Mouse (Mus musculus) embryonic stem cell, embryonic (primary cell): ENCODE results near the gene Vmn1r77.
"Not testable (repeated sequence)": the region's sequence is repeated elsewhere in the genome, so short reads cannot be mapped to it uniquely, and the experiment has no call there.

Source experiments
- CTCF ChIA-PET, 4 experiments: fragments of 300-600 bp in 2 of 4; fragments of 350-600 bp in 2 of 4; sonication (Branson Sonifier 250); formaldehyde crosslinking; loops; one replicate each; lab custom pipeline; 2022; ENCODE audit warnings: inconsistent platforms in 2 of 4; lab: Charles Lee
- POLR2A ChIA-PET, 4 experiments: fragments of 300-600 bp in 2 of 4; fragments of 350-600 bp in 2 of 4; sonication (Branson Sonifier 250); formaldehyde crosslinking; loops; one replicate each; lab custom pipeline; 2022; ENCODE audit warnings: antibody characterized with exemption in 4 of 4, inconsistent platforms in 1 of 4; lab: Charles Lee

Vmn1r77 gene

GRCm38 (mm10) chr7:12036452-12036851 is at the start of gene Vmn1r77:
Gene Vmn1r77 (plus strand): TSS chr7:12036752.
- POLR2A ChIA-PET, CTCF ChIA-PET: not testable (repeated sequence)

- POLR2A ChIA-PET, CTCF ChIA-PET: not testable (repeated sequence)
Observed at GRCm38 (mm10) chr7:12011491-12011890, 25.1 kb upstream of the Vmn1r77 start.

GRCm38 (mm10) chr7:12012392-12012791 is 24.2 kb upstream of the Vmn1r77 start:
- CTCF ChIA-PET, POLR2A ChIA-PET: not testable (repeated sequence)

DNA sequence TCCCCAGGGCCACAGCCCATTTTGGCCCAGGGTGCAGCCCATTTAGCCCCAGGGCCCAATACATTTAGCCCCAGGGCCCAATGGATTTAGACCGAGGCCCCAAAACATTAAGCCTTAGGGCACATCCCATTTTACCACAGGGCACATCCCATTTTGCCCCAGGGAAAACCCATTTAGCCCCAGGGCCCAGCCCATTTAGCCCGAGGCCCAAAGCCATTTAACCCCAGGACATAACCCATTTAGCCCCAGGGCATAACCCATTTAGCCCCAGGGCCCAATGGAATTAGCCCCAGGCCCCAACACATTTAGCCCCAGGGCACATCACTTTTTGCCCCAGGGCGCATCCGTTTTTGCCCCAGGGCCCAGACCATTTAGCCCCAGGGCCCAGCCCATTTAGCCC is 23.4 kb upstream of the Vmn1r77 start:
- CTCF ChIA-PET, result no interaction called here
- POLR2A ChIA-PET, result no interaction called here

DNA sequence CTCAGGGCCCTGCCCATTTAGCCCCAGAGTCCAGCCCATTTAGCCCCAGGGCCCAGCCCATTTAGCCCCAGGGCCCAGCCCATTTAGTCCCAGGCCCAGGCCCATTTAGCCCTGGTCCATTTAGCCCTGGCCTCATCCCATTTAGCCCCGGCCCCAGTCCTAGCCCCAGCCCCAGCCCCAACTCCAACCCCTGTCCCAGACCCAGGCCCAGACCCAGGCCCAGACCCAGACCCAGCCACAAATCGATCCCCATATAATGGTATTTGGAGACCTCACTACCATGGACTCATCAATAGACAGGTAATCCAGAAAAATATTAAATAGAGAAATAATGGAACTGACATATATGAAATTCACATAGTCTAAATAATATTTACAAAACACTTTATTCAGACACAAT is 18.7 kb upstream of the Vmn1r77 start:
- CTCF ChIA-PET, POLR2A ChIA-PET: not testable (repeated sequence)

DNA sequence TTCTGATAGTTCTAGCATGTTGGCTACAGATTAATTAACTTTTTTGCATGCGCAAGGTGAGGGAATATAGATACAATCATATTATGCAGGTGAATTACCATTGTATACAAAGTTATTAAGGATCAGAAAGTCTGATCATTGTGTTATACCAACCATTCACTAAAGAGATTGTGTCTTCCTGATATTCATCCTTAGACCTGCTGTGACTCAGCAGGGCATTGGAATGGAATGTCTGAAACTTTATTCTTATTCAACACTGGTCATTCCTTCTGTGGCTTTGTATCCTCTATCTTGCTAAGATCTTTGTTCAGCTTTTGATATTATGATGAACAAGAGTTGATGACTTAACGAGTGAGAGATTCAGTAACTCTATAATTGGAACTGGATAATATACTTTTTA is 4.1 kb downstream of the Vmn1r77 start:
- ChIA-PET CTCF (no interaction called here), POLR2A (no interaction called here)
